Mouse (Mus musculus) G1E (cell line): ENCODE results near the gene Tacc2.

Experiments used
- CTCF ChIP-seq: IDR thresholded peaks from 2 replicates; pipeline ENCODE4 v1.5.1; 2012; ENCODE audit warnings: low read depth, low read length, inconsistent platforms, mixed read lengths
- GATA1 ChIP-seq: IDR thresholded peaks from 2 replicates; pipeline ENCODE4 v1.6.1; 2012; ENCODE audit warnings: borderline replicate concordance, low read length, inconsistent platforms, mixed read lengths

DNA sequence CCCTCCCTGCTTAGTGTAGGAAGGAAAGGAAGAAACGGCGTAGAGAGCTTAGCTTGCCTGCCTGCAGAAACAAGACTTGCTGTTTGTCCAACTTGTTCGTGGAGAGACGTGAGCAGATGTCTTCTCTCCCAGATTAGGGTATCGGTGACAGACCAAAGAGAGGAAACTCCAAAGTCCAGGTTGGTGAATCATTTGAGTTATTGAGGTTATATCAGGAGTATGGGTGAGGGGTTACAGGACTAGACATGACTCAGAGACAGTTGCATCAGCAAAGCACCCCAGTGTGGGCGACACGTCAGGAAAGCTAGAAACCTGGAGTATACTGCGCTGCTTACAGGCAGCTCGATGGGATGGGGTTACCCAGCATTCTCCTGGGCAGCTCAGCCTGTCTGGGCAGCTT is 88.1 kb downstream of the Tacc2 start:
- no peak for TF ChIP-seq CTCF
- no peak for TF ChIP-seq GATA1
